23 mouse cellular contexts compared by ENCODE assay signal in genomic region chr17:46236067-46236466, GRCm38 (mm10). TPM values are rescaled to one million over a fixed set of nuclear protein-coding genes. Genes with fewer than 3 reads are reported as not detected.
DNase-seq lines count a peak whose midpoint lies in the region; ATAC-seq and TF ChIP-seq lines count a peak whose summit lies in the region.
"Had no signal": no experiment of that assay in that cellular context is flagged by ENCODE, and none has a peak within 500 bp of the region (broad histone marks: within the 10 kb centered on the region; RNA-seq: fewer than 3 reads in every experiment).

No protein-coding gene starts in this region.

- no peak for DNase-seq in liver, postnatal 0 days
- no peak for DNase-seq in midbrain, embryonic 10.5 days (ENCODE audit: low spot score)
- no peak for DNase-seq in neural tube, embryonic 10.5 days (ENCODE audit: extremely low spot score, low spot score)
- DNase-seq in MEL (ENCODE audit: low read depth, low spot score) = peak; percentile 57
- DNase-seq in embryo, embryonic 10.5 days (ENCODE audit: low spot score) = no peak
- DNase-seq: adrenal gland, adult 2 months; adrenal gland, adult 8-10 months; adrenal gland, postnatal 10 days; adrenal gland, postnatal 14 days; adrenal gland, postnatal 25 days; adrenal gland, postnatal 36 days; B cell, adult 2 months; cerebellum, adult 11 months; cerebellum, adult 11-12 months; cerebellum, adult 18-20 months had no signal

- peaks cover 22% of the 10 kb centered on the region for H3K4me1 ChIP-seq in liver, embryonic 12.5 days
- no peaks in the 10 kb centered on the region for H3K4me1 ChIP-seq in liver, postnatal 0 days (ENCODE audit: insufficient read depth)
- H3K4me1 ChIP-seq in midbrain, embryonic 13.5 days (replicated peaks) = no peaks in the 10 kb centered on the region
- no peaks in the 10 kb centered on the region for H3K4me1 ChIP-seq in midbrain, embryonic 10.5 days
- no peaks in the 10 kb centered on the region for H3K4me1 ChIP-seq in neural tube, embryonic 12.5 days
- H3K4me1 ChIP-seq in MEL (ENCODE audit: control insufficient read depth in 1 of 2, insufficient read depth in 2 of 2, low read length in 2 of 2) = peaks cover 16 to 18% of the 10 kb centered on the region in 2 experiments

- no peak overlapping the region for H3K9ac ChIP-seq in liver, embryonic 12.5 days
- H3K9ac ChIP-seq in liver, postnatal 0 days (replicated peaks) = no peak overlapping the region
- H3K9ac ChIP-seq in midbrain, embryonic 13.5 days (replicated peaks) = 0 out of 2 replicates have a peak overlapping the region, but pooled peaks have one; percentile 19
- H3K9ac ChIP-seq in neural tube, embryonic 12.5 days = 0 out of 2 replicates have a peak overlapping the region, but pooled peaks have one; percentile 13
- H3K9ac ChIP-seq in MEL (ENCODE audit: control insufficient read depth, low read depth, low read length, poor library complexity, severe bottlenecking) = no peak overlapping the region; the same call in 1 of the 2 replicates

- H3K27ac ChIP-seq in liver, embryonic 12.5 days = 0 out of 2 replicates have a peak overlapping the region, but pooled peaks have one; percentile 53
- no peak overlapping the region for H3K27ac ChIP-seq in liver, postnatal 0 days (ENCODE audit: low read depth)
- H3K27ac ChIP-seq in midbrain, embryonic 13.5 days = no peak overlapping the region
- no peak overlapping the region for H3K27ac ChIP-seq in midbrain, embryonic 10.5 days (replicated peaks)
- no peak overlapping the region for H3K27ac ChIP-seq in neural tube, embryonic 12.5 days
- peak overlapping the region; percentile 48 for H3K27ac ChIP-seq in MEL (ENCODE audit: control insufficient read depth, low read depth, low read length)

- no peak overlapping the region for H3K4me2 ChIP-seq in liver, embryonic 12.5 days
- no peak overlapping the region for H3K4me2 ChIP-seq in liver, postnatal 0 days (ENCODE audit: low read depth, low read length)
- no peak overlapping the region for H3K4me2 ChIP-seq in midbrain, embryonic 13.5 days (replicated peaks)
- no peak overlapping the region for H3K4me2 ChIP-seq in neural tube, embryonic 12.5 days (replicated peaks)

- peaks cover 97% of the 10 kb centered on the region for H3K36me3 ChIP-seq in liver, embryonic 12.5 days
- peaks cover 71% of the 10 kb centered on the region for H3K36me3 ChIP-seq in liver, postnatal 0 days (replicated peaks; ENCODE audit: insufficient read depth, low read length)
- H3K36me3 ChIP-seq in midbrain, embryonic 13.5 days = peaks cover 90% of the 10 kb centered on the region
- peaks cover 100% of the 10 kb centered on the region for H3K36me3 ChIP-seq in midbrain, embryonic 10.5 days
- H3K36me3 ChIP-seq in neural tube, embryonic 12.5 days = peaks cover 86% of the 10 kb centered on the region
- H3K36me3 ChIP-seq in MEL (ENCODE audit: control insufficient read depth in 1 of 2, insufficient read depth in 2 of 2, low read length in 2 of 2) = peaks cover 19 to 33% of the 10 kb centered on the region in 2 experiments

- no peak for TF ChIP-seq CTCF in liver, postnatal 0 days (IDR thresholded peaks at IDR 0.05; ENCODE audit: low read depth)
- TF ChIP-seq CTCF in MEL (IDR thresholded peaks at IDR 0.05 in 2 of 3, conservative IDR thresholded peaks at IDR 0.05 in 1 of 3; ENCODE audit: control insufficient read depth in 1 of 3, insufficient read depth in 1 of 3, low read depth in 2 of 3, low read length in 3 of 3, poor library complexity in 1 of 3, severe bottlenecking in 1 of 3) = no peak

- H3K9me3 ChIP-seq in liver, embryonic 12.5 days (replicated peaks) = no peaks in the 10 kb centered on the region
- no peaks in the 10 kb centered on the region for H3K9me3 ChIP-seq in liver, postnatal 0 days (ENCODE audit: low read length)
- H3K9me3 ChIP-seq in midbrain, embryonic 13.5 days = no peaks in the 10 kb centered on the region
- no peaks in the 10 kb centered on the region for H3K9me3 ChIP-seq in midbrain, embryonic 10.5 days (replicated peaks)
- H3K9me3 ChIP-seq in neural tube, embryonic 12.5 days = no peaks in the 10 kb centered on the region
- no peaks in the 10 kb centered on the region for H3K9me3 ChIP-seq in MEL (replicated peaks; ENCODE audit: insufficient read depth, low read length)
- H3K9me3 ChIP-seq: G1E had no signal

- TF ChIP-seq POLR2A in MEL (IDR thresholded peaks at IDR 0.05; ENCODE audit: control insufficient read depth in 1 of 2, insufficient read depth in 1 of 2, low read depth in 1 of 2, low read length in 2 of 2, poor library complexity in 1 of 2) = no peak

- TF ChIP-seq EP300 in liver, postnatal 0 days (IDR thresholded peaks at IDR 0.05; ENCODE audit: low read depth) = no peak
- TF ChIP-seq EP300 in MEL (IDR thresholded peaks at IDR 0.05; ENCODE audit: low read depth in 1 of 2, low read length in 2 of 2) = peak; percentile 54 to 72; a peak in 2 of 4 replicates

- H3K4me3 ChIP-seq in liver, embryonic 12.5 days = no peak overlapping the region
- H3K4me3 ChIP-seq in liver, postnatal 0 days (ENCODE audit: low read depth, low read length) = no peak overlapping the region
- H3K4me3 ChIP-seq in midbrain, embryonic 13.5 days (replicated peaks) = no peak overlapping the region
- no peak overlapping the region for H3K4me3 ChIP-seq in midbrain, embryonic 10.5 days
- H3K4me3 ChIP-seq in neural tube, embryonic 12.5 days = no peak overlapping the region
- no peak overlapping the region for H3K4me3 ChIP-seq in MEL (ENCODE audit: control insufficient read depth in 1 of 2, insufficient read depth in 1 of 2, low read depth in 2 of 2, low read length in 2 of 2)

- TF ChIP-seq RAD21 in MEL (IDR thresholded peaks at IDR 0.05; ENCODE audit: low read depth, low read length) = no peak

- no peak for ATAC-seq in liver, embryonic 12.5 days
- ATAC-seq in liver, postnatal 0 days = no peak
- ATAC-seq in midbrain, embryonic 13.5 days = no peak
- ATAC-seq in neural tube, embryonic 12.5 days (ENCODE audit: low FRiP score, low read depth) = no peak
- ATAC-seq: activated CD4-positive, CD25-positive, alpha-beta regulatory T cell, adult 4 months; CD4-positive, CD25-positive, alpha-beta regulatory T cell, adult 4 months; Patski had no signal

- no peaks in the 10 kb centered on the region for H3K79me2 ChIP-seq in MEL (ENCODE audit: control insufficient read depth, insufficient read depth, low read length, poor library complexity)

- H3K27me3 ChIP-seq in liver, embryonic 12.5 days (replicated peaks) = no peaks in the 10 kb centered on the region
- H3K27me3 ChIP-seq in liver, postnatal 0 days (ENCODE audit: insufficient read depth, low read length) = no peaks in the 10 kb centered on the region
- no peaks in the 10 kb centered on the region for H3K27me3 ChIP-seq in midbrain, embryonic 13.5 days
- H3K27me3 ChIP-seq in midbrain, embryonic 10.5 days (ENCODE audit: low read depth, poor library complexity, severe bottlenecking) = no peaks in the 10 kb centered on the region
- H3K27me3 ChIP-seq in neural tube, embryonic 12.5 days (replicated peaks) = no peaks in the 10 kb centered on the region
- no peaks in the 10 kb centered on the region for H3K27me3 ChIP-seq in MEL (ENCODE audit: control insufficient read depth in 1 of 2, insufficient read depth in 2 of 2, low read length in 2 of 2)
- H3K27me3 ChIP-seq: CH12.LX, Patski had no signal

- 60% methylated on average over 1 of the region's 1 CpGs for WGBS in liver, embryonic 12.5 days (ENCODE audit: insufficient replicate concordance)
- WGBS in liver, postnatal 0 days (ENCODE audit: insufficient replicate concordance) = 75% methylated on average over 1 of the region's 1 CpGs
- 96% methylated on average over 1 of the region's 1 CpGs for WGBS in midbrain, embryonic 13.5 days
- WGBS in midbrain, embryonic 10.5 days = 79% methylated on average over 1 of the region's 1 CpGs
- 93% methylated on average over 1 of the region's 1 CpGs for WGBS in neural tube, embryonic 12.5 days

RNA-seq across cellular contexts. Expression of gene Polr1c, which starts 11.8 kb away (rescaled TPM):
- polyA plus RNA-seq in liver, embryonic 12.5 days (2016; fragmentation: Nextera tagmentation; extraction: Ambion mirVana) = 53.9 and 56.3 TPM in 2 replicates
- 23.9 and 24.8 TPM in 2 replicates for polyA plus RNA-seq in liver, postnatal 0 days (2015; fragmentation: Nextera tagmentation; extraction: Ambion mirVana)
- polyA plus RNA-seq in midbrain, embryonic 13.5 days (2015; fragmentation: Nextera tagmentation; extraction: Ambion mirVana) = 92.8 and 99.0 TPM in 2 replicates
- 131 and 138 TPM in 2 replicates for polyA plus RNA-seq in midbrain, embryonic 10.5 days (2016; fragmentation: Nextera tagmentation; extraction: Ambion mirVana)
- polyA plus RNA-seq in neural tube, embryonic 12.5 days (2016; fragmentation: Nextera tagmentation; extraction: Ambion mirVana) = 85.3 and 87.0 TPM in 2 replicates
- total RNA-seq in MEL (2012; rRNA removed) = 188 and 197 TPM in 2 replicates
- 100 to 1,000 TPM in 1 of 2 experiments, not detected in 1; 195 TPM for polyA plus RNA-seq in MEL (2012; ENCODE audit: insufficient read depth in 1 of 2, insufficient read length in 2 of 2, low read depth in 1 of 2, low replicate concordance in 2 of 2, missing spikeins in 1 of 2)

RNA-seq across cellular contexts. Expression of gene Yipf3, which starts 11.8 kb away (rescaled TPM):
- polyA plus RNA-seq in liver, embryonic 12.5 days (2016; fragmentation: Nextera tagmentation; extraction: Ambion mirVana) = 43.4 and 45.8 TPM in 2 replicates
- 62.6 and 68.7 TPM in 2 replicates for polyA plus RNA-seq in liver, postnatal 0 days (2015; fragmentation: Nextera tagmentation; extraction: Ambion mirVana)
- polyA plus RNA-seq in midbrain, embryonic 13.5 days (2015; fragmentation: Nextera tagmentation; extraction: Ambion mirVana) = 87.3 and 91.6 TPM in 2 replicates
- polyA plus RNA-seq in midbrain, embryonic 10.5 days (2016; fragmentation: Nextera tagmentation; extraction: Ambion mirVana) = 71.5 and 75.0 TPM in 2 replicates
- 73.9 and 76.7 TPM in 2 replicates for polyA plus RNA-seq in neural tube, embryonic 12.5 days (2016; fragmentation: Nextera tagmentation; extraction: Ambion mirVana)
- total RNA-seq in MEL (2012; rRNA removed) = 18.9 and 20.8 TPM in 2 replicates
- 10 to 100 TPM in 1 of 2 experiments, not detected in 1; 86.5 TPM for polyA plus RNA-seq in MEL (2012; ENCODE audit: insufficient read depth in 1 of 2, insufficient read length in 2 of 2, low read depth in 1 of 2, low replicate concordance in 2 of 2, missing spikeins in 1 of 2)

RNA-seq across cellular contexts. Expression of gene Lrrc73, which starts 17.3 kb away (rescaled TPM):
- polyA plus RNA-seq in liver, embryonic 12.5 days (2016; fragmentation: Nextera tagmentation; extraction: Ambion mirVana) = 0.12 and 0.14 TPM in 2 replicates
- polyA plus RNA-seq in liver, postnatal 0 days (2015; fragmentation: Nextera tagmentation; extraction: Ambion mirVana) = 0.12 TPM in 1 of 2 replicates, not detected in the other
- 7.5 and 8.2 TPM in 2 replicates for polyA plus RNA-seq in midbrain, embryonic 13.5 days (2015; fragmentation: Nextera tagmentation; extraction: Ambion mirVana)
- polyA plus RNA-seq in midbrain, embryonic 10.5 days (2016; fragmentation: Nextera tagmentation; extraction: Ambion mirVana) = 1.6 and 1.9 TPM in 2 replicates
- 3.4 and 3.6 TPM in 2 replicates for polyA plus RNA-seq in neural tube, embryonic 12.5 days (2016; fragmentation: Nextera tagmentation; extraction: Ambion mirVana)
- total RNA-seq in MEL (2012; rRNA removed) = 0.72 and 1.2 TPM in 2 replicates
- 1 to 10 TPM in 1 of 2 experiments, not detected in 1; 3.5 TPM for polyA plus RNA-seq in MEL (2012; ENCODE audit: insufficient read depth in 1 of 2, insufficient read length in 2 of 2, low read depth in 1 of 2, low replicate concordance in 2 of 2, missing spikeins in 1 of 2)

RNA-seq across cellular contexts. Expression of gene Xpo5, which starts 33.5 kb away (rescaled TPM):
- 33.0 and 34.9 TPM in 2 replicates for polyA plus RNA-seq in liver, embryonic 12.5 days (2016; fragmentation: Nextera tagmentation; extraction: Ambion mirVana)
- 7.4 and 8.7 TPM in 2 replicates for polyA plus RNA-seq in liver, postnatal 0 days (2015; fragmentation: Nextera tagmentation; extraction: Ambion mirVana)
- polyA plus RNA-seq in midbrain, embryonic 13.5 days (2015; fragmentation: Nextera tagmentation; extraction: Ambion mirVana) = 46.4 and 46.8 TPM in 2 replicates
- 67.1 and 70.7 TPM in 2 replicates for polyA plus RNA-seq in midbrain, embryonic 10.5 days (2016; fragmentation: Nextera tagmentation; extraction: Ambion mirVana)
- 51.6 and 52.8 TPM in 2 replicates for polyA plus RNA-seq in neural tube, embryonic 12.5 days (2016; fragmentation: Nextera tagmentation; extraction: Ambion mirVana)
- total RNA-seq in MEL (2012; rRNA removed) = 79.0 and 82.7 TPM in 2 replicates
- polyA plus RNA-seq in MEL (2012; ENCODE audit: insufficient read depth in 1 of 2, insufficient read length in 2 of 2, low read depth in 1 of 2, low replicate concordance in 2 of 2, missing spikeins in 1 of 2) = 10 to 100 TPM; 47.5 to 93.4 TPM

RNA-seq across cellular contexts. Expression of gene Polh, which starts 33.6 kb away (rescaled TPM):
- 24.6 and 25.0 TPM in 2 replicates for polyA plus RNA-seq in liver, embryonic 12.5 days (2016; fragmentation: Nextera tagmentation; extraction: Ambion mirVana)
- 6.9 and 8.9 TPM in 2 replicates for polyA plus RNA-seq in liver, postnatal 0 days (2015; fragmentation: Nextera tagmentation; extraction: Ambion mirVana)
- 9.4 and 10.1 TPM in 2 replicates for polyA plus RNA-seq in midbrain, embryonic 13.5 days (2015; fragmentation: Nextera tagmentation; extraction: Ambion mirVana)
- 12.6 and 13.6 TPM in 2 replicates for polyA plus RNA-seq in midbrain, embryonic 10.5 days (2016; fragmentation: Nextera tagmentation; extraction: Ambion mirVana)
- polyA plus RNA-seq in neural tube, embryonic 12.5 days (2016; fragmentation: Nextera tagmentation; extraction: Ambion mirVana) = 8.7 and 9.7 TPM in 2 replicates
- total RNA-seq in MEL (2012; rRNA removed) = 28.4 and 30.8 TPM in 2 replicates
- polyA plus RNA-seq in MEL (2012; ENCODE audit: insufficient read depth in 1 of 2, insufficient read length in 2 of 2, low read depth in 1 of 2, low replicate concordance in 2 of 2, missing spikeins in 1 of 2) = 10 to 100 TPM in 1 of 2 experiments, not detected in 1; 22.2 TPM

Comparison
In these comparisons a context has a peak if more than half of its experiments do, and no peak if none do; other contexts are left out.
1. H3K27ac ChIP-seq: peak in liver, embryonic 12.5 days (single experiment) and MEL (single experiment); none in liver, postnatal 0 days (single experiment), midbrain, embryonic 13.5 days (single experiment), midbrain, embryonic 10.5 days (single experiment) and neural tube, embryonic 12.5 days (single experiment).
2. H3K9ac ChIP-seq: peak in midbrain, embryonic 13.5 days (single experiment) and neural tube, embryonic 12.5 days (single experiment); none in liver, embryonic 12.5 days (single experiment), liver, postnatal 0 days (single experiment) and MEL (single experiment).